Mouse (Mus musculus): ENCODE measurements around the gene Dcaf5.

Dcaf5 gene

GRCm38 (mm10) chr12:80330819-80331218 is 105.6 kb downstream of the Dcaf5 start:
- DNase-seq: no peak

GRCm38 (mm10) chr12:80329641-80330040 is 106.8 kb downstream of the Dcaf5 start:
- DNase-seq: no peak

DNA sequence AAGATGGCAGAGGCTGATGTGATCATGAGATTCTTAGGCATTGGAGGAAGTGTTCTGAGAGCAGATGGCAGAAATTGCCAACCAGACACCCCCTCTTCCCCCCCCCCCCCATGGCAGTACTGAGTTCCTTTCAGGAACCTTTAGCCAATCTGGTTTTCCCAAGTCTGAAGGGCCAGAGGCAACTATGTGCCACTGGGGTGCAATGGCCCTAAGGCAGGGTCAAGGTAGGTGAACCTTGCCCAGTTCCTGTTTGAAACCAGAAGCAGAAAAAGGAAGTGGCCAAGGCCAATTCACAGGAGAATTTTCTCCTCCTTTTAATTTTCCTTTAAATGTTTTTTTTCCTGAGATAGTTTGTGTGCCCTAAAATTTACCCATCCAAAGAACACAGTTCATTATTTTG is 110.4 kb downstream of the Dcaf5 start:
- no peak for DNase-seq

- no peak for DNase-seq
These were observed 111.6 kb downstream of the Dcaf5 start for GRCm38 (mm10) chr12:80324785-80325131.

GRCm38 (mm10) chr12:80324051-80324784 is 112.2 kb downstream of the Dcaf5 start:
- no peak for DNase-seq

- DNase-seq: no peak
These were observed 112.9 kb downstream of the Dcaf5 start for GRCm38 (mm10) chr12:80323371-80324050.

- no peak for DNase-seq
These were observed 113.9 kb downstream of the Dcaf5 start for GRCm38 (mm10) chr12:80322494-80322893.

- no peak for DNase-seq
These were observed 117.3 kb downstream of the Dcaf5 start for GRCm38 (mm10) chr12:80319062-80319461.

DNA sequence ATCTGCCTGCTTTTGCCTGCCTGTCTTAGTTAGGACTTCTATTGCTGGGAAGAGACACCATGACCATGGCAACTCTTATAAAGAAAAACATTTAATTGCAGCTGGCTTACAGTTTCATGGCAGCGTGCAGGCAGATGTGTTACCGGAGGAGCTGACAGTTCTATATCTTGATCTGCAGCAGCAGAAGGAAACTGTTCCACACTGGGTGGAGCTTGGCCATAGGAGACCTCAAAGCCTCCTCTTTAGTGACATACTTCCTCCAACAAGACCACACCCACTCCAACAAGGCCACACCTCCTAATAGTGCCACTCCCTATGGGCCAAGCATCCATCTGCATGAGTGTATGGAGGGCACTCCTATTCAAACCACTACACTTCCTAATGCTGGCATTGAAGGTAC is 121.1 kb downstream of the Dcaf5 start:
- DNase-seq: no peak

DNA sequence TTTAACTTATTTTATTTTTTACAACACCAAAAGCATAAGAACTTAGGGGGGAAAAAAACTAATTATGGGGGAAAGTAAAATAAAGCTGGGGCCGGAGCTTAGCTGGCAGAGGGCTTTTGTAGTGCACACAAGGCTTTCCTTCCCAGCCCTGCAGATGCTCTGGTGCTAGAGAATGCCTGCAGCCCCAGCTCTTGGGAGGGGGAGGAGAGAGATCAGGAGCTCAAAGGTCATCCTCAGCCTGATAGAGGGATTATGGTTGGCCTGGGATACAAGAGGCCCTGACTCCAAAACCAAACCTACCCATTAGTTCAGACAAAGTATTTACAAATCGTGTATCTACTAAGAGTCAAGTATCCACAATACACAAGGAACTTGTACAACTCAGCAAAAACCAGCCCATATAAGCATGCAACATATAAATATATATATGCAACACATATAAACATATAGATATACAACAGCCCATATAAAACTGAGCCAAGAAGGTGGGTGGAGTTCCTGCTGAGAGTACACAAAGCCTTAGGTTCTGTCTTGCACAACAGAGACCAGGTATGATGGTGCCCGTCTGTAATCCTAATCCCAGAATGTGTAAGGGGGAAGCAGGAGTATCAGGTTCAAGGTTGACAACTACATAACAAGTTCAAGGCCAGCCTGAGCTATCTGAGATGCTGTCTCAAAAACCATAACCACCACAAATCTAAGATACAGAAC is 124.3 kb downstream of the Dcaf5 start:
- DNase-seq: no peak

DNA sequence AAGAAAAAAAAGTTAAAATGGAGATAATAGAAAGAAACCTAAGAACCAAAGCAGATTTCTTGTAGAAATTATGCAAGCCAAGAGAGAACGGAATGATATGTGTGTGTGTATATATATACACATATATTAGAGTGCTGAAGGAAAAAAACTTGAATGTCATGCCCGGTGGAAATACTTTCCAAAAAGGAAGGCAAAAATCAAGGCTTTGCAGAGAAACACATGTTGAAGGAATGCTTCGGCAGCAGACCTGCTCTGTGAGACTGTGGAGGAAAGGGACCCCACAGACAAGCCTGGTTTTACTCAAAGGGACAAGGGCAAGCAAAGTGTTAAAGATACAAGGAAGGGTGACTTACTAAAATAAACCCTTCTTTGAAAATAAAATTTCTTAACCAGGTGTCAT is 128.8 kb downstream of the Dcaf5 start:
- DNase-seq: no peak

DNA sequence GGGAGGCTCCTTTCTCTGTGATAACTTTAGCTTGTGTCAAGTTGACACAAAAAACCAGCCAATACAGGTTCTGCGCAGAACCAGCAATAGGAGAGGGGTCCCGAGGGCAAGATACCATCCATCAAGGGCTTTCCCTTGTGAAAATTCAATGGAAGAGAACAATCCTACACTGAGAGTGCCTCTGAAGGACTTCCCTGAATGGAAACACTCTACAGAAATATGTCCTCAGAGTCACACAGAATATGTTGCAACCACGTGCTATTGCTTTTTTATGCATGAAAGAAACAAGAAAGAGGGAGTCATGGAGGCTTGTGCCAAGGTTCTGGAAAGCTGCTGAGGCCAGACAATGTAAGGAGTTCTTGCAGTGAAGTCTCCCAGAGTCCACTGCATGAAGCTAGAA is 131.9 kb downstream of the Dcaf5 start:
- no peak for DNase-seq

- no peak for DNase-seq
These were observed 135.5 kb downstream of the Dcaf5 start for GRCm38 (mm10) chr12:80300833-80301456.

DNA sequence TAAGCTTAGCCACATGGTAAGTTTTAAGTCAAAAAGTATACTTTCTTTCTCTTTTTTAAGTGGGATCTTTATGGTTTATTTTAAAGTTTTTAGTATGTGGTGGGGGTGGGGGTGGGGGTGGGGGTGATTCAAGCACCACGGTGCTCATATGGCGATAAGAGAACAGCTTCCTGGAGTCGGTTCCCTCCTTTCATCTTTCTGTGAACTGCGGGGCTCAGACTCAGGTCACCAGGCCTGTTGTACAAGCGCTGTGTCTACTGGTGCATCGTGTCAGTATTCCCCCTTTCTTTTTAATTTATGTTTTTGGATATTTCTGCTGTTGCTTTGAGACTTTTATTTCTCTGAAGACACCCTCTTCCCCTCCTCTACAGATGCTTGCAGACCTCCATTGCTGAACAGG is 137.7 kb downstream of the Dcaf5 start:
- DNase-seq: no peak

DNA sequence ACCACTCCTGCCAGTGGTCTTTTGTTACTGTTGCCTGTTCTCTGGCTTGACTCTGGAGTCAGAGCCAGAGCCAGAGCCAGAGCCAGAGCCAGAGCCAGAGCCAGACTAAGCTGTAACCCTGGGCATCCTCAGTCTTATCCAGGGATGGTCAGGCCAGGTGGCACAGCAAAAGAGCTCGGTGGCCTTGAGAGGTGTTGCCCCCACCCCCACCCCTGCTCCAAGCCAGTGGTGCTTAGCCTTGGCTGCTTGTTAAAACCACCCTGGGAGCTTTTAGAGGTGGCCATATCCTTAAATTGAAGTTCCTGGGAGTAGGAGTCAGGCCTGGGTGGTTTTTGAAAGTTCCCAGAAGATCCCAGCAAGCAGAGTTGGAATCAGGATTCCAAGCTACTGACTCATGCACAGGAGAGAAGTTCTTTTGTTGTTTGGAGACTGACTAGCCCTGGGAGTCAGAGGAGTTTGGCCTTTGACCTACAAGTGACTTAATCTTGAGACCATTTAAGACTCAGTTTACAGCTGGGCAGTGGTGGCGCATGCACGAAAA is 144.4 kb downstream of the Dcaf5 start:
- no peak for DNase-seq

DNA sequence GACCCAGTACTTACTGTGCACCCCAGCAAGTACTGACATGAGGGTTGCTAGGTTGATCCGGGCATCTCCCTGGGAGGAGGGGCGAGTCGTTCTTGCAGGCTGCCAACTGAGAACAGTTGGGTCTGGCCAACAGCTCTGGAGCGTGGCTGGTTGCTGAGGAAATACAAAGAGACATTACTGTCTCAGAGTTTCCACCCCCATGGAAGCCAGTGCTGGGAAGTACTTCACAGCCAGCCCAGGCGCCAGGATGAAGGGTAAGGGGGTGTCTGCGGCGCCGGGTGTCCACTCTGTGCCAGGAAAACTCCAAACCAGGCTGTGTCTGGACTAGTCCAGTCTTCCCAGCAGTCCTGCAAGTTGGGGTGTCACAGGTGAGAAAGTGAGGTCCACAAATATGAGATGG is 145.4 kb downstream of the Dcaf5 start:
- no peak for DNase-seq

GRCm38 (mm10) chr12:80290483-80290882 is 145.9 kb downstream of the Dcaf5 start:
- DNase-seq: no peak

- no peak for DNase-seq
These were observed 146.7 kb downstream of the Dcaf5 start for GRCm38 (mm10) chr12:80289722-80290121.

DNA sequence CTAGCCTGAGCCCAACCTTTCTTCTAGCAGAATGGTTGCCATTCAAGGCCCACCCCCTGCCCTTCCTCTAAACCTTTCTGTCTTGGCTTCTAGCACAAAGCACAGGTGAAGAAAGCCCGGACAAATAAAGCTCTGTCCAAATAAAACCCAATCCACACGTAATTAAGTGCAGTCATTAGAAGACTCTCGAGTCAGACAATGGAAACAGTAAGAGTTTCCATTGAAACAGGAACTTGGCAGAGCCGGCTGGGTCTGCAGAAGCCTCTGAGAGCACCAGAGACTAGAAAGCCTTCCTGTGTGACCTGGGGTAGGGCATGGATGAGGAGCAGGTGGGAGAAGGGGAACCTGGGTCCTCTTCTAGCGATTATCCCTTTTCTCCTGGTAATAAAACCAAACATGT is 150.5 kb downstream of the Dcaf5 start:
- no peak for DNase-seq

All from cerebellum, postnatal 36 days (tissue).